Mouse (Mus musculus) 3T3-L1 (cell line): ENCODE measurements around the gene Rad51.

Experiments
- DNase-seq: peaks from one replicate; pipeline ENCODE4 v3.0.0-alpha.2; 2015; ENCODE audit warnings: low read depth, low spot score

Rad51 gene

DNA sequence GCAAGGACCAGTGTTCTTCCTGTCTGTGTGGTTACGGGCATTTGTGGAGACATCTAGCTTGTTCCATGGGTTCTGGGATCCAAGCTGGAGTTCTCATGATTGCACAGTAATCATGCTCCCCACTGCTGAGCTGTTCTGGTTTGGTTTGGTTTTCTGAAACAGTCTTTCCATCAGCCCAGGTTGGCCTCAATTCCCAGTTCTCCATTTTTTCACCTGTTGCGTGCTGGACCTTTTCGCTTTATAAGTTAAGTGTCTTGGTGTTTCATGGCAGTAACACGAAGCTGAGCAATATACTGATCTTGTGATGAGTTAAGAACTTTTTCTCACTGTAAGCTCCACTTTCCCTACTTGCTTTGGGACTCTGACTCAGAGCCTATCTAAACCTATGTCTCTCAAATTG, 51.4 kb downstream of the Rad51 start:
- no peak for DNase-seq

- DNase-seq: no peak
Observed at GRCm38 (mm10) chr2:119165401-119165800, 52.8 kb downstream of the Rad51 start.

DNA sequence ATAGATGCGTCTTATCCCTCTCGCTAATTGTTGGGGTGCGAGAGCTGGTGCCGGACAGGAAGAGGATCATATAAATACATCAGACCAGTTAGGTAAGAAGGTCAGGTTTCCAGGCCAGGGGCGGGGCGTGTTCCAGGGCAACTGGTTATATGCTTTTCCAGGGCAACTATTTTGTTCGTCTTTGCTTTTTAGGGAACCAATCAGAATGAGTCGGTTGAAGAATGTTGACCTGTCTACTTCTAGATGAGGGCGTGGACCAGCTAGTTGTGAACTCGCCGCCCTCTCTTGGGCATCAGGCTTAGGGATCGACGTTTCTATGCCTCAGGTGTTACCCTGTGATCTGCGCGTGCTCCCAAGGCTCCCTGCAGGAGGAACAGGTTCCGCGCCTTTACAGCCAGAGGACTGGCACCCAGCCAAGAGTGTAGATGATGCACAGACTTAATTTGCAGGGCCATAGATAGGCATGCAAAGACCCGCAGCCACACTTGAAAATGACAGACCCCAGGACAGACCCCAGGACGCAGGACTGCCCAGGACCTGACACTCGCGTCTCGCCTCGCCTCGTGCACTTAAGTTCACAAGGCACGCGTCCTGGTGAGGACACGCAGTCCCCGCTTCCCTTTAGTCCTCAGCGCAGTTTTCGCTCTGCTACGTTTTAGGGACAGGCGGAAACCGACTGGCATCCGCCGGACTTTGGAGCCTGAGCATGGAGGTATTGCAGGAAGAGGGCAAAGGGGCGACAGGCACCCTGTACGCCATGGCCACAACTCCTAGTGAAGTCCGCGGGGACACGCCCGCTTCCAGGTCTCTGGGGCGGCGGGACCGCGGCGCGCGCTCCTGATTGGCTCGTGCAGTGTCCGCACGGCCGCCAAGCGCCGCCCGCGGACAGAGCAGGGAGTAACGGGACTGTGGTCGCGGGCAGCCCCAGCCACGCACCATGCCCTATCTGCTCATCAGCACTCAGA, 54.6 kb downstream of the Rad51 start, which contains the start of gene Gchfr:
Gene Gchfr, plus strand, starts transcription at position 873 of the 965 bp plus-strand sequence.
- DNase-seq: peak; percentile 39

DNA sequence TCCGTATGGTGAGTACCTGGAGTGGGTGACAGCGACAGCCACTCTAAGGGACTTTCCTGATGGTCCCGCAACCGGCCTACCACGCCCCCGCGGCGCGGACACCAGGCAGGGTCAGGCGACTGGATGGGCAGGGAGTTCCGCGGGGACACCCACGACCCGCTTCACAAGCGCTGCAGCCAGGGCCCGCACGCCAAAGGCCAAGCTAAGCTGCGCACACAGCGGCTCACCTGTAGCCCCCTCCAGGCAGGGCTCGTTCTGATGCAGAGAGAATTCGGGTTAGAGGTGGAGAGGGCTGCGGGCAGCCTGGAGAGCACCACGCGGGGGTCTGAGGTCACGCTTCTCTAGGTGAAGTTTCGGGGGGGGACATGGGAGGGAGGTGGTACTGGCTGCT, 55.3 kb downstream of the Rad51 start:
- DNase-seq: no peak

DNA sequence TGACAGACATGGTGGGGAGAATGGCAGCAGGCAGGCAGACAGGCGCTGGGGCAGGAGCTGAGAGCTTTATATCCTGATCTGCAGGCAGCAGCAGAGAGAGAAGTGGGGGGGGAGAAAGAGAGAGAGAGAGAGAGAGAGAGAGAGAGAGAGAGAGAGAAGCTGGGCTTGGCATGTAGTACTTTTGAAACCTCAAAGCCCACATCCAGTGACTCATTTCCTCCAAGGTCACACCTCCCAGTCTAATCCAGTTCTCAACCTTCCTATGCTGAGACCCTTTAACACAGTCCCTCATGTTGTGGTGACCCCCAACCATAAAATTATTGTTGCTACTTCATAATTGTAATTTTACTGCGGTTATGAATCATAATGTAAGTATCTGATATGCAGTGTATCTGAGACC, 57.7 kb downstream of the Rad51 start:
- DNase-seq: peak; percentile 69

- DNase-seq: peak; percentile 98
Observed at GRCm38 (mm10) chr2:119171574-119171973, 59.0 kb downstream of the Rad51 start.

DNA sequence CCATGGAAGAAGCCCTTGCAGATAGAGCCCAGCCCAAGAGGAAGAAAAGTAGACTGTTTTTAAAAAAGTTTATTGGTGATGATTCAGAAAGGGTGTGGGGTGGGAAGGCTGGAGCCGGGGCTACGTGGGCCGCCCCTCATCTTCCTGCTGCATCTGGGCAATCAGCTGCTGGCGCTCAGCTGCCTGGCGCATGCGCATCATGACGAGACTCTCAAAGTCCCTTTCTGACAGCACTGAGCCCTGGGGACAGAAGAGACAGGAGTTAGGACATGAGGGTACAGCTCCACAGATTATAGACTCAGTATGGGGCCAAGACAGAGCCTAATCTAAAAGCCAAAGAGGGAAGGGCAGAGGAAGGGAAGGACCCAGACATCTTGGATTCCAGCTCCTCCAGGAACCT, 59.9 kb downstream of the Rad51 start:
- DNase-seq: no peak

- peak; percentile 85 for DNase-seq
Observed at GRCm38 (mm10) chr2:119172862-119173576, 60.4 kb downstream of the Rad51 start.

GRCm38 (mm10) chr2:119173991-119174651, 61.5 kb downstream of the Rad51 start, which contains the start of gene Gm14137:
TSS of gene Gm14137 (plus strand) at chr2:119174509.
- peak; percentile 99 for DNase-seq

DNA sequence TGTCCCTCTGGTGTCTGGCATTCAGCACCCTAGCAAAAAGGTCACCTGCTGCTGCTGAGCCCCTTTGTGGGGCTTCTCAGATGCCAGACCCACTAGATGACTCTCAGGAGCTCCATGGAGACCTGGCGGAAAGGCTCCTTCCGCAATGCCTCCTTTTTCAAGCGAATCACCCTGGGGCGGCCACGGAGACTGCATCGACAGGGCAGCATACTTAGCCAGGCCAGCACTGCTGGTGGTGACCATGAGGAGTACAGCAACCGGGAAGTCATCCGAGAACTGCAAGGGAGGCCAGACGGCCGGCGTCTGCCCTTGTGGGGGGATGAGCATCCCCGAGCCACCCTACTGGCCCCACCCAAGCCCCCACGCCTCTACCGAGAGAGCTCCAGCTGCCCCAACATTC, 62.3 kb downstream of the Rad51 start:
- peak; percentile 72 for DNase-seq

DNA sequence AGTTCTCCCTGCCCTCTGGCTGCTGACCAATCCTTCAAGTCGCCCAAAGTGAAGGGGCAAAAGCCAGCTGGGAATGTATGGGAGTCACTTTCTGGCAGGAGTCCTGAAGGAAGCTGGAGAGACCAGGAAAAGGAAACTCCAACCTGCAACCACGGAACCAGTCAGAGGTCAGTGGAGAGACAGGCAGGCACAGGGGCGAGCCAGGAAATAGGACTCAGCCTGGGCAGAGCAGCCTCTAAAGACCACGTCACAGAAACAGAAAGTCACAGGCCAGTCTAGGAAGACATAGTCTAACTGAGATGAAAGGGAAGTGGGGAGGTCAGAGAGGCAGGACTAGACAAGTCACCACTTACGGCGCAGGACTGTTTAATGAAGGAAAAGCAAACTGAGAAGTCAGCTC, 63.0 kb downstream of the Rad51 start:
- peak; percentile 80 for DNase-seq

GRCm38 (mm10) chr2:119176761-119177160, 64.2 kb downstream of the Rad51 start:
- DNase-seq: no peak

GRCm38 (mm10) chr2:119177384-119177939, 64.9 kb downstream of the Rad51 start:
- DNase-seq: no peak

DNA sequence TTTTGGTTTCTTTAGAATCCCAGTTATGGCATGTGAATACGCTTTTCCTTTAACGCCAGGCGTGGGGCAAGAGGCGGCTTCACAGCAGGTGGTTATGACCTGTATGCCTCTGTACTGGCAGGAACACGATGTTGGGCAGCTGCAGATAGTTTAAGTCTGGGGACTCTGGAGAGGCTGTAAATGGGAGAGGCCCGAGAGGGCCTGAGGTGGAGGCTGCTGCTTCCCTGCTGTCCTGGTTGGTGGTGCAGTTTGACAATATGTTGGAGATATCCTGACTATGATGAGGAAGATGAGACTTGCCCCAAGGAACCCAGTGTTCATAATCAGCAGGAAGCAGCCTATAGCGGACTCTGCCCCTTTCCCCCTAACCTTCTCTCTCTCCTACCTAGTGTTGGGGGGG, 70.3 kb downstream of the Rad51 start:
- no peak for DNase-seq

DNA sequence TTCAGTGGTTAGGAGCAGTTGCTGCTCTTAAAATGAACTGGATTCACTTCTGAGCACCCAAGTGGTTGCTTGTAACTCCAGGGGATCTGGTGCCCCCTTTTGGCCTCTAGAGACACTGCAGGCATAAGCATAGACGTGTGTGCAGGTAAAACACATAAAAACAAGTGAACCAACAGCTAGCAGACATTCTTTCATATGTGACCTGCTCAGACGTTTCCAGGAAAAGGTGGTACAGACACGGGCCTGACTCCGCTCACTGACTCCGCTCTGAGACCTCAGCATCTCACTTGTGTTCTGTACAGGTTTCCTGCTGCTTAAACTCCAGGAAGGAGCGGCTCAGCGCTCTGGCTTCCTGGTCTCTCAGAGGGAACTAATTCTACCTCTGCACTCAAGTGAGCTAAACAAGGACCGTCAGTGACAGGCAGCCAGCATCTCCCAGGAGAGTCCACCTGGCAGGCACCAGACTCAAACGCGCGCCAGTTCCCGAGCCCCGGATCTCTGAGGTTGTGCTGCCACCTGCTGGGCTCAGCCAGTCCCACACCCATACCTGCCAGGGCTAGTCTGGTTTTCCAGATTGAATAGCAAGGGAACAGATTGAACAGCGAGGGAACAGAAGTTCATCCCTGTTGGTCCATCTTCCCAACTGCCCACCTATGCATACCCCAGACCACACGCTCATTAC, 76.6 kb downstream of the Rad51 start:
- DNase-seq: peak; percentile 93

DNA sequence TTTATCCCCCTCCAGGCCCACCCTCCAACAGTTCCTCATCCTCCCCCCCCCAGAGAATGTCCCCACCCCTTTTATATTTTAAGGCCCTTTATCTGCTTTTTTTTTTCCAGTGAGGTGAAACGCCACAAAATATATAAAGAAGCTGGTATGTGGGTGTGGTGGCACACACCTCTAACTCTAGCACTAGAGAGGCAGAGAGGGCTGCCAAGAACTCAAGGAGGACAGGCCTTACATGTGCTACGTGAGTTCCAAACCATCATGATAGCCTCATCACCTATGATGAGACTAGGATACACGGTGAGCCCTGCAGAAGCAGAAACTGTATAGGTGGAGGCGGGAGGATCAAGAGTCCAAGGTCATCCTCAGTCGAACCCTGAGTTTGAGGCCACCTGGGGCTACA, 78.4 kb downstream of the Rad51 start:
- DNase-seq: no peak

- DNase-seq: no peak
Observed at GRCm38 (mm10) chr2:119194140-119194539, 81.5 kb downstream of the Rad51 start.

DNA sequence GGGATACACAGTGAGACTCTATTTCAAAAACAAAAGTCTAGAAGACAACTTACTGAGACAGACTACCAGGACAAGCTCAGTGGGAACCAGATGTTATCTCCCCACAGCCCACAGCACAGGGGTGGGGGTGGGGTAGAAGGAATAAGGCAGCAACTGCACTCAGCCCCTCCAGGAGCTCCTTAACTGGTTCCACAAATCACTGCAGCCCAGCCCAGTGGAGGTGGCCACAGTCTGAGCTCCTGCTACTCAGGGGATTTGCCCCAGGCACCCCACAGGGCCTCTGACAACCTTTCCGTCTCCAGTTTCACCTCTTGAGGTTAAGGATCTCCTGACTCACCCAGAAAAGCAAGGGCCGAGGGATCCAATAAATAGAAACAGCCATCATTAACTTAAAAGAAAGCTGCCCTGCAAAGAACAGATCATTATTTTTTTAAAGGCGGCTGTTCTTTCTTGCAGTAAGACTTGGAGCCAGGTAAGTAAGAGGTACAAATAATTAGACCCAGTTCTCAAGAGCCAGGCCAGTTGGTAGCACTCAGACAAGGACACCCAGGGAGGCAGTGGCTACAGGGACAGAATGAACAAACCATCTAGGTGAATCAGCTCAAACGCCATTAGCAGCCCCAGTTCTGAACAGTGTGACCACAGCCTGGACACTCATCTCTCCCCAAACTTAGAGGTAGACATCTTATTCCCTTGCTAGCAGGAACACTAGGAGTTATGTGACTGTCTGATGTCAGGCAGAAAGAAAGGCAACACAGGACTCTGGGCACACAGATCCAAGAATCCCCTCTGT, 83.9 kb downstream of the Rad51 start:
- DNase-seq: peak; percentile 71
